In the genomic region with DNA sequence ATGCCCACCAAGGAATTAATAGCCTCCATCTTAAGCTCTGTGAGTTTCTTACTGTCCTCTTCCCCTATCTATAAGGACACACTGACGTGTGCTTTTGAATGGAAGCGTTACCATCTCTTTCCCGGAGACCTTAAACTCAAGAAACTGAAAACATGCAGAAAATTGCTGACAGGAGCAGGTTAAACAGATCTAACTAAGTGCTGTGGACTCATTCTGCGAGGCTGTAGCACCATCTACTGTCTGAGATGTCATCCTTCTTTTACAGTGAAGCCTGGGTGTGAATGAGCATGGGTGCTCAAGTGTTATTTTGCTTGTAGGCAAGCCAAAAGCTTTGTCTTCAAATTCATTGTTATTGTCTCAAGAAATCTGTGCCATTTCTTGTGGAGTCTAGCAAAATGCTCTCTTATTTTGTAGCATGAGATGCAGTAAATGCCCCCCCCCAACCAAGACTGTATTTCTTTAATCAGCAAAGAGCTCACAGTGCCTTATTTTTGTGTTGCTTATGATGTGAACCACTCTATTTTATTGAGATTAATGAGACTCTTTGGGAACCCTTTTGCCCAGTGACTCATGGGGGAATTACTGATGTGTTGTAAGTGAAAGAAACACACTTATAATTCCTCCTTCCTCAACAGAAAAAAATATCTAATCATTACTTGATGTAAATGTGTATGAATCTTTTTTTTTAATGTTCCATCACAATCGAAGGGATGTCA, we compare ENCODE assay signal across 8 mouse cellular contexts.
DNase-seq lines count a peak whose midpoint lies in the region; ATAC-seq and TF ChIP-seq lines count a peak whose summit lies in the region.
"Had no signal": no experiment of that assay in that cellular context is flagged by ENCODE, and none has a peak within 500 bp of the region (broad histone marks: within the 10 kb centered on the region; RNA-seq: fewer than 3 reads in every experiment).

No protein-coding gene starts in this region.

- intact Hi-C loops in left cerebral cortex, postnatal 36 days (cut with DNase I), result loop anchor here (10.0 kb wide), 2 partner anchors 311 to 971 kb away; partner anchors contain the start of gene Cntn4

- H3K27me3 ChIP-seq in forebrain, embryonic 14.5 days (replicated peaks; ENCODE audit: control insufficient read depth, insufficient read depth, low read length), result no peaks in the 10 kb centered on the region

- no peak overlapping the region for H3K9ac ChIP-seq in forebrain, embryonic 14.5 days (ENCODE audit: low read length)

- H3K4me1 ChIP-seq in forebrain, embryonic 14.5 days (ENCODE audit: control insufficient read depth, insufficient read depth, low read length), result no peaks in the 10 kb centered on the region

- no peak overlapping the region for H3K4me3 ChIP-seq in forebrain, embryonic 14.5 days (ENCODE audit: low read depth, low read length)
- H3K4me3 ChIP-seq: erythroblast, embryonic 14.5 days had no signal

- no peaks in the 10 kb centered on the region for H3K9me3 ChIP-seq in forebrain, embryonic 14.5 days (replicated peaks; ENCODE audit: control insufficient read depth, low read length)

- 45% methylated on average over 5 of the region's 5 CpGs for WGBS in forebrain, embryonic 14.5 days

- no peak overlapping the region for H3K27ac ChIP-seq in forebrain, embryonic 14.5 days (ENCODE audit: low read depth, low read length)

- no peak overlapping the region for H3K4me2 ChIP-seq in forebrain, embryonic 14.5 days (ENCODE audit: low read length)

- peak; percentile 65 for DNase-seq in NIH3T3 (ENCODE audit: low read depth)
- DNase-seq in brain, embryonic 14.5 days (ENCODE audit: low read depth), result peak; percentile 94
- DNase-seq in forebrain, embryonic 14.5 days (ENCODE audit: low spot score), result peak; percentile 90
- peak; percentile 16 to 45 for DNase-seq in kidney, adult 8-10 months
- DNase-seq in left cerebral cortex, postnatal 36 days (ENCODE audit: low spot score in 2 of 2), result peak; percentile 38 to 62
- DNase-seq in retina, adult 2 months (ENCODE audit: low read depth, low spot score), result peak; percentile 18
- no peak for DNase-seq in spleen, adult 18-20 months

- peak; percentile 81; the same call in 1 of the 2 replicates for TF ChIP-seq CTCF in brain, embryonic 14.5 days (IDR thresholded peaks at IDR 0.05; ENCODE audit: borderline replicate concordance, extremely low read depth, insufficient read depth, insufficient read length)

- H3K36me3 ChIP-seq in forebrain, embryonic 14.5 days (ENCODE audit: control insufficient read depth, insufficient read depth, low read length), result no peaks in the 10 kb centered on the region

- no peak for TF ChIP-seq POLR2A in brain, embryonic 14.5 days (IDR thresholded peaks at IDR 0.05; ENCODE audit: borderline replicate concordance, extremely low read depth, insufficient read depth, insufficient read length, poor library complexity, severe bottlenecking)

- peak; percentile 96 for ATAC-seq in forebrain, embryonic 14.5 days

Comparison
In these comparisons a context has a peak if more than half of its experiments do, and no peak if none do; other contexts are left out.
1. DNase-seq: peak in NIH3T3 (single experiment), brain, embryonic 14.5 days (single experiment), forebrain, embryonic 14.5 days (single experiment), kidney, adult 8-10 months (2 of 2), left cerebral cortex, postnatal 36 days (2 of 2) and retina, adult 2 months (single experiment); none in spleen, adult 18-20 months (0 of 2).